Mouse (Mus musculus) heart, postnatal 0 days (tissue): ENCODE measurements around the gene Gm42688.

Experiments used
- CTCF ChIP-seq: IDR thresholded peaks from 2 replicates; pipeline ENCODE4 v1.5.1; 2016; ENCODE audit warnings: antibody characterized with exemption, control low read depth, low read depth
- EP300 ChIP-seq: IDR thresholded peaks from 2 replicates; pipeline ENCODE4 v1.6.1; 2016; ENCODE audit warnings: antibody characterized with exemption, low read depth

DNA sequence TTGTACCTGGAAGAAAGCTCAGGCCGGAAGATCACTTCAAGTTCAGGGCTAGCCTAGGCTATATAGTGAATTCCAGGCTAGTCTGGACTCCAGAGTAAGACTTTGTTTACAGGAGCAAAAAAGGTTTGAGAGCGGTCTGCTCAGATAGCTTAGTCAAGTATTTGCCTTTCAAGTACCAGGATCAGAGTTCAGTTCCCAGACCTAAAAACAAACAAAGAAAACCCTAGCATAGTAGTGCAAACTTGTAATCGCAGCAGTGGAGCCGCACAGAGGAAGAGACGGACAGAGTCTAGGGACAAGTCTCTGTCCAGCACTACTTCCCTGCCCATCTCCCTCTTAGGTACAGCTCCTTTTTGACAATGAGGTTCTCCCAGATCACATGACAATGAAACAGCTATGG lies 21.2 kb upstream of the Gm42688 start:
- no peak for TF ChIP-seq CTCF
- TF ChIP-seq EP300, result no peak
